Mouse (Mus musculus): ENCODE measurements at regions not wholly inside any gene's neighbourhood (a gene's known extent, or its start where the extent isn't known, plus 50 kb on each side); places are given as distances from the start of the nearest gene placed in this dataset.

DNA sequence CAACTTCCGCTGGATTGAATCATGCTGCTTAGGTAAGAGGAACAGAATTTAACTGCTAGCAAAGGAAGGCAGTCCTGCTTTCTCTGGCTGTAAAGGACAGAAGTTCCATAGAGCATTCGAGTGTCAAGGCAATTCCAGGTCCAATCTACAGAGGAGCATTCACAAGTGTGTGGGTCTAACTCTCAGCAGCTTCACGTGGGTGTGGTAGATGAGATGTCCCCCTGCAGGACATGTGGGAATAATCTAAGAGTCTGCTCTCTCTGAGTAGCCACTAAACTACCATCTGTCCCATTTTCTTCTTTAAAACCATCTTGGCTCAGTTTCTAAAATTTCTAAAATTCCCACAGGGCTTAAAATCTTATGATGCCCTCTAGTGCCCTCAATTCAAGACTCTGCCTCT lies 90.6 kb downstream of the Cmpk2 start:
- Histone ChIP-seq H3K36me3 (ENCODE audit: control insufficient read depth, insufficient read depth) (no peaks in the 10 kb centered on the region), H3K79me3 (ENCODE audit: low read depth) (no peaks in the 10 kb centered on the region), H3K79me2 (ENCODE audit: control insufficient read depth, insufficient read depth) (no peaks in the 10 kb centered on the region), H3K4me3 (ENCODE audit: insufficient read depth, poor library complexity, severe bottlenecking) (no peak overlapping the region), H3ac (ENCODE audit: control insufficient read depth, insufficient read length, low read depth) (no peak overlapping the region), H3K27me3 (ENCODE audit: control insufficient read depth, insufficient read depth, insufficient read length) (no peaks in the 10 kb centered on the region)
- TF ChIP-seq MAX (IDR thresholded peaks at IDR 0.05) (no peak), FOSL1 (IDR thresholded peaks at IDR 0.05; ENCODE audit: insufficient read depth, low read length, poor library complexity, severe bottlenecking) (no peak), MYOD1 (IDR thresholded peaks at IDR 0.05; ENCODE audit: control insufficient read depth, insufficient read length, low read depth) (no peak), CEBPB (IDR thresholded peaks at IDR 0.05; ENCODE audit: low read depth) (no peak), MYOG (IDR thresholded peaks at IDR 0.05; ENCODE audit: control insufficient read depth, extremely low read depth, insufficient read length) (no peak), USF1 (IDR thresholded peaks at IDR 0.05; ENCODE audit: low read depth) (no peak), CTCF (IDR thresholded peaks at IDR 0.05; ENCODE audit: control insufficient read depth, insufficient read depth, insufficient read length) (no peak)

DNA sequence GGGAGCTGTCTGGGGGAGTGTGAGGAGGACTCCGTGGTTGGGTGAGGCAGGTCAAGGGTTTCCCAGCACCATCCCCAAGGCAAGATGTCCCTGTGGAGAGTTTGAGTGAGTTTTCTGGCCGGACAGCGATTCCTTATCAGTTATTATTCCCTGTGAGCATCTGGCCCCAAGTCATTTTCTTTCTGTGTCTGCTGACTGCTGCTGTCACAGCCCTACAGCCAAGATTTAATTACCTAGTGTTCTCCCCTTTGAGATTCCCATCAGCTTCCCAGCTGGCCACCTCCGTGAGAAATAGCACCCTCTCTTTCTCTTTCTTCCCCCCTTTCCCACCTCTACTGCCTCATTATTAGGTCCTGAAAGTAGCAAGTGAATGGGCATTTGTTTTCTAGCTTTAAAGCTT lies 88.4 kb downstream of the Cmpk2 start:
- Histone ChIP-seq H3K4me3 (ENCODE audit: insufficient read depth, poor library complexity, severe bottlenecking) (no peak overlapping the region), H3K27me3 (ENCODE audit: control insufficient read depth, insufficient read depth, insufficient read length) (no peaks in the 10 kb centered on the region), H3K79me3 (ENCODE audit: low read depth) (no peaks in the 10 kb centered on the region), H3ac (ENCODE audit: control insufficient read depth, insufficient read length, low read depth) (no peak overlapping the region), H3K36me3 (ENCODE audit: control insufficient read depth, insufficient read depth) (no peaks in the 10 kb centered on the region), H3K79me2 (ENCODE audit: control insufficient read depth, insufficient read depth) (no peaks in the 10 kb centered on the region)
- TF ChIP-seq FOSL1 (IDR thresholded peaks at IDR 0.05; ENCODE audit: insufficient read depth, low read length, poor library complexity, severe bottlenecking) (no peak), CTCF (IDR thresholded peaks at IDR 0.05; ENCODE audit: control insufficient read depth, insufficient read depth, insufficient read length) (no peak), MYOG (IDR thresholded peaks at IDR 0.05; ENCODE audit: control insufficient read depth, extremely low read depth, insufficient read length) (no peak), MAX (IDR thresholded peaks at IDR 0.05) (no peak), USF1 (IDR thresholded peaks at IDR 0.05; ENCODE audit: low read depth) (no peak), MYOD1 (IDR thresholded peaks at IDR 0.05; ENCODE audit: control insufficient read depth, insufficient read length, low read depth) (no peak), CEBPB (IDR thresholded peaks at IDR 0.05; ENCODE audit: low read depth) (no peak)

DNA sequence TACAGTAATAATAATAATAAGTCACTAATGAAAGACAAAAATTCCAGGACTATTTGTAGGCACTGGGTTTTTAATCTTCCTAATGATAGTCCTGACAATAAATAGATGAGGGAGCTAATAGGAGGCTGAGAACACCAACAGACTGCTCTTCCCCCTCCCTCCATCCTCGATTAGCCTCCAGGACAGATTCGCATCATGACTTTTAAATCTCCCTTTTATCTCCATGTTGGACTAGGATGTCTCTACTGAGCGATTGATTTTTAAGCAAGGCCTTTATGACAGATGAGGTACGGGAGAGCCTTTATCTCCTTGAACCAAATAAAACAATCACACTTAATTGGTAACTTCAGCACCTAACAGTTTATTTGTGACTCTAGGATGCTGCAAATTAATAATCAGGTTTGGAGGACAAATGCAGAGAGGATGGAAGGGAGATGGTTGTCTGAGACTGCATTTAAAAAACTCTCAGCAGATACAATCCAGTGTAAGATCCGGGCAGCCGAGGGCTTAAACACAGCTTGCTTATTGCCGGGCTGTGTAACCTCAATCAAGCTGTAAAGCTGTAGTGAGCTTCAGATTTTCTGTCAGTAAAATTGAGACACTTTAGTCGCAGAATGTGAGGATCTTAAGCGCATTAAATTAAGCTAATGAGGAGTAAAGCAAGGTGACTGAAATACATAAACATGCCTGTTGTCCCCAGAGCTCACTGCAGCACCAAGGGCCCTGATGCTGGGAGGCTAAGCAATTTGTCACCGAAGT lies 82.3 kb downstream of the Cmpk2 start:
- Histone ChIP-seq H3K4me3 (ENCODE audit: insufficient read depth, poor library complexity, severe bottlenecking) (no peak overlapping the region), H3ac (ENCODE audit: control insufficient read depth, insufficient read length, low read depth) (no peak overlapping the region), H3K79me3 (ENCODE audit: low read depth) (no peaks in the 10 kb centered on the region), H3K36me3 (ENCODE audit: control insufficient read depth, insufficient read depth) (no peaks in the 10 kb centered on the region), H3K27me3 (ENCODE audit: control insufficient read depth, insufficient read depth, insufficient read length) (no peaks in the 10 kb centered on the region), H3K79me2 (ENCODE audit: control insufficient read depth, insufficient read depth) (no peaks in the 10 kb centered on the region)
- TF ChIP-seq CEBPB (IDR thresholded peaks at IDR 0.05; ENCODE audit: low read depth) (no peak), USF1 (IDR thresholded peaks at IDR 0.05; ENCODE audit: low read depth) (no peak), CTCF (IDR thresholded peaks at IDR 0.05; ENCODE audit: control insufficient read depth, insufficient read depth, insufficient read length) (no peak), MYOD1 (IDR thresholded peaks at IDR 0.05; ENCODE audit: control insufficient read depth, insufficient read length, low read depth) (no peak), MYOG (IDR thresholded peaks at IDR 0.05; ENCODE audit: control insufficient read depth, extremely low read depth, insufficient read length) (no peak), FOSL1 (IDR thresholded peaks at IDR 0.05; ENCODE audit: insufficient read depth, low read length, poor library complexity, severe bottlenecking) (no peak), MAX (IDR thresholded peaks at IDR 0.05) (no peak)

DNA sequence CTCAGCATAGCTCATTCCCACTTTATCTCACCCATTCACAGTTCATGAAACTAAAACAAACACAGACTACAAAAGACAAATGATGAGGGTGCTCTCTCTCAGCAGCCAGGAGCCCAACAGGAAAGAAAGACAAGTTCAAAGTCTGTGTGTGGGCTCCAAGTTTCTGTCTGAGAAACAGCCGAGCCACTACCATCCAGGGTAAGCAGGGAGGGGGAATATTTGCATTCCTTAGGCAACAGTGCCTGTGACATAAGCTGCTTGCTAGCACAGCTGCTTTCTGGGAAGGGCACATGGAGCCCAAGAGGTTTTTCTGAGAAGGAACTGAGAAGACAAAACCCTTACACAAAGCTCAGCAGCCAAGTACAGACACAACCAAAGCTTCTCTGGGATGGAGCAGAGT lies 78.5 kb downstream of the Cmpk2 start:
- Histone ChIP-seq H3ac (ENCODE audit: control insufficient read depth, insufficient read length, low read depth) (no peak overlapping the region), H3K79me2 (ENCODE audit: control insufficient read depth, insufficient read depth) (no peaks in the 10 kb centered on the region), H3K4me3 (ENCODE audit: insufficient read depth, poor library complexity, severe bottlenecking) (no peak overlapping the region), H3K36me3 (ENCODE audit: control insufficient read depth, insufficient read depth) (no peaks in the 10 kb centered on the region), H3K27me3 (ENCODE audit: control insufficient read depth, insufficient read depth, insufficient read length) (no peaks in the 10 kb centered on the region), H3K79me3 (ENCODE audit: low read depth) (no peaks in the 10 kb centered on the region)
- TF ChIP-seq MYOD1 (IDR thresholded peaks at IDR 0.05; ENCODE audit: control insufficient read depth, insufficient read length, low read depth) (no peak), USF1 (IDR thresholded peaks at IDR 0.05; ENCODE audit: low read depth) (no peak), CEBPB (IDR thresholded peaks at IDR 0.05; ENCODE audit: low read depth) (no peak), MAX (IDR thresholded peaks at IDR 0.05) (no peak), FOSL1 (IDR thresholded peaks at IDR 0.05; ENCODE audit: insufficient read depth, low read length, poor library complexity, severe bottlenecking) (no peak), MYOG (IDR thresholded peaks at IDR 0.05; ENCODE audit: control insufficient read depth, extremely low read depth, insufficient read length) (no peak), CTCF (IDR thresholded peaks at IDR 0.05; ENCODE audit: control insufficient read depth, insufficient read depth, insufficient read length) (no peak)

DNA sequence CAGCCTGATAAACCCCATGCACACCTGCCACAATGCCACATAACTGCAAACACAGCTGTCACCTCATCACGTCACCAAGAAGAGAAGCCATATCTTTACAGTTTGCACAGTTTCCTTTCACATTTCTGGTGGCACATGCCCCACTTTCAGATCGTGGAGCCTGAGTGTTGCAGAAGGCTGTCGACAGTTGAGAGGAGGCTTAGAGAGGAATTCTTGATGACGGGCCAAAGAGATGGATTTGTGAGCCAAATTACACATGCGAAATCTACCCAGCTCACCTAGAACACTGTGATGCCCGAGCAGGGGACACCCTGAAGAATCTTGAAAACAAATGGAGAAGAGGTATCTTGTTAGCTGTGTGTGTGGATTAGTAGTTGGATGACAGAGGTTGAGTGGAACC lies 77.4 kb downstream of the Cmpk2 start:
- Histone ChIP-seq H3K79me3 (ENCODE audit: low read depth) (no peaks in the 10 kb centered on the region), H3K79me2 (ENCODE audit: control insufficient read depth, insufficient read depth) (no peaks in the 10 kb centered on the region), H3ac (ENCODE audit: control insufficient read depth, insufficient read length, low read depth) (no peak overlapping the region), H3K36me3 (ENCODE audit: control insufficient read depth, insufficient read depth) (no peaks in the 10 kb centered on the region), H3K27me3 (ENCODE audit: control insufficient read depth, insufficient read depth, insufficient read length) (no peaks in the 10 kb centered on the region), H3K4me3 (ENCODE audit: insufficient read depth, poor library complexity, severe bottlenecking) (no peak overlapping the region)
- TF ChIP-seq CEBPB (IDR thresholded peaks at IDR 0.05; ENCODE audit: low read depth) (no peak), MYOD1 (IDR thresholded peaks at IDR 0.05; ENCODE audit: control insufficient read depth, insufficient read length, low read depth) (no peak), MAX (IDR thresholded peaks at IDR 0.05) (no peak), FOSL1 (IDR thresholded peaks at IDR 0.05; ENCODE audit: insufficient read depth, low read length, poor library complexity, severe bottlenecking) (no peak), MYOG (IDR thresholded peaks at IDR 0.05; ENCODE audit: control insufficient read depth, extremely low read depth, insufficient read length) (no peak), USF1 (IDR thresholded peaks at IDR 0.05; ENCODE audit: low read depth) (no peak), CTCF (IDR thresholded peaks at IDR 0.05; ENCODE audit: control insufficient read depth, insufficient read depth, insufficient read length) (no peak)
